Mouse (Mus musculus): ENCODE data around the gene Esr1.

Gene Esr1

GRCm38 (mm10) chr10:4620596-4621504, 9.5 kb downstream of the Esr1 start:
- DNase-seq, result peak; percentile 44

- DNase-seq, result no peak
Measured at GRCm38 (mm10) chr10:4621505-4621815, 10.1 kb downstream of the Esr1 start.

DNA sequence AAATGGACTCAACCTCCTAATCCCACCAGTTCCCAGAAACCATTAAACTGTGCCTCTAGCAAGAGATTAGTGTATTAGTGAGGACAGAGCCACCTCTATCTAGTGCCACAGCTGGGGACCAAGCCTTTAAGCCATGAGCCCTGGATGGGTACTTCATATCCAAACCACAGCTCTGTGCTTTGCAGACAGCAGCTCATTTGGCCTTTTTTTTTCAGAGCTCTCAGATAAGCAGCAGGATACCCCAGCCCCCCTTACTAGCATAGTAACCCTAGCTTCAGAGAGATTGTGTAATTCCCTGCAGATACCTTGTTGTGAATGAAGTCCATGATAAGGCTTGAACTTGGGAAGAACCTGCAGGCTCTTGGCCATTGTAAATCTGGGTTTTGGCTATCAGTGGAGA, 11.9 kb downstream of the Esr1 start:
- no peak for DNase-seq

GRCm38 (mm10) chr10:4624581-4624980, 13.2 kb downstream of the Esr1 start:
- no peak for DNase-seq

DNA sequence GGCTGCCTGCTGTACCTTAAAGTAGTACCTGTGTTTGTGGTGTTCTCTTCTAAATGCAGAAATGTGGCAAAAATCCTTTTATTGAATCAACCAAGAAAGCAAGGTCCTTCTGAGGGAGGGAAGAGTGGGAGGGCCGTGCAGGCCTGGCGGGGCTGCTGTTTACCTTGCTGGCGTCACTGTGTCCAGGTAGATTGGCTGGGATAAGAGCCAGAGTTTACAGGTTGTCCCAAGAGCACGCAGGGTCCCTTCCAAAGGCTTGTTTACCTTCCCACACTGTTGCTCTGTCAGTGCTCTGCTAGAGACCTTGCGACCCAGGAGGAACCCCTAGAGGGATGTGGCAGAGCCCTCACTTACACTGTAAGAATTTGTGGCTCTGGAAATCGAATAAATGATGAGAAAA, 13.9 kb downstream of the Esr1 start:
- no peak for DNase-seq

DNA sequence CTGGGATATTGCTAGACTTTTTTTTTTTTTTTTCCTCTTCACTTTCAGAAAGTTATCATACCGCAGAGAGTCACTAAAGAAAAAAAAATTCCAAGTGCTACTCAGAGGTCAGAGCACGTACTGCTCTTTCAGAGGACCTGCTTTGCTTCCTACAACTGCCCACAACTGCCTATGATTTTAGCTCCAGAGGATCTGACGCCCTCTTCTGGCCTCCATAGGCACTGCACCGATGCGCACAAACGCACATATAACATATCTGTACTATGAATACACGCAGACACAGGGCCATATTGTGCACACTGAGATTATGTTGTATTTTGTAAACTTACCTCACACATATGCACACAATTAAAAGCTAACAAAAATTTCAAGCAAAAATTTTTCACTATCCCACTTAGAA, 15.0 kb downstream of the Esr1 start:
- peak; percentile 31 for DNase-seq

DNA sequence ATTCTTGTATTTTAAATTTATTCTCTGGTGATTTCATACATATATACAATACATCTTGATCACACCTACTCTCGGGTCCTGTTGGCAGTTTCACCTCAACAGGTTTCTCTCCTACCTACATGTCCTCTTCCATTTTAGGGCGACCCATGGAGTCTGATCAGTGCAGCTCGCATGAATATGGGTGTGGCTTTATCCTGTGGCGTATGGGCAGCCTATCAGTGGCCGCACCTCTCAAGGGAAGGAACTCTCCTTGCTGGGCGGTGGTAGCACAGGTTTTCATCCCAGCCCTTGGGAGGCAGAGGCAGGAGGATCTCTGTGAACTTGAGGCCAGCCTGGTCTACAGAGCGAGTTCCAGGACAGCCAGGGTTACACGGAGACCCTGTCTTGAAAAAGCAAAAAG, 15.6 kb downstream of the Esr1 start:
- DNase-seq, result no peak

GRCm38 (mm10) chr10:4627415-4627814, 16.0 kb downstream of the Esr1 start:
- no peak for DNase-seq

DNA sequence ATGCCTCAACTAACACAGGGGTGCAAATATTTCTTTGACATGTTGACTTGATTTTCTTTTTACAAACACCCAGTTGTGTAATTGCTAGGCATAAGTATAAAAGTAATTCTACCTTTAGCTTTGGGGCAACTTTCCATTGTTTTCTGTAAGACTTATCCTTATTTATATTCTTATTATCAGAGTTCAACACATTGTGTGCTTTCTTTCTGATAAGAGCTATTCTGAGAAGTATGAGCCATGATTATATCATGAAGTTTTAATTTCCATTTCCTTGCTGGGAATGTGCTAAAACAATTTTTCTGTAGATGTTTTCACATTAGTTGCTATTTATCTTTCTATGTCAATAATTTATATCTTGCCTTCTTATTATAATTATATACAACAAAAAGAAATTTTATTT, 17.9 kb downstream of the Esr1 start:
- no peak for DNase-seq

GRCm38 (mm10) chr10:4632211-4632704, 20.9 kb downstream of the Esr1 start:
- DNase-seq, result peak; percentile 35

GRCm38 (mm10) chr10:4633287-4634030, 22.1 kb downstream of the Esr1 start:
- DNase-seq, result no peak

- no peak for DNase-seq
Measured at GRCm38 (mm10) chr10:4635740-4636139, 24.3 kb downstream of the Esr1 start.

GRCm38 (mm10) chr10:4646074-4646473, 34.7 kb downstream of the Esr1 start:
- no peak for DNase-seq

DNA sequence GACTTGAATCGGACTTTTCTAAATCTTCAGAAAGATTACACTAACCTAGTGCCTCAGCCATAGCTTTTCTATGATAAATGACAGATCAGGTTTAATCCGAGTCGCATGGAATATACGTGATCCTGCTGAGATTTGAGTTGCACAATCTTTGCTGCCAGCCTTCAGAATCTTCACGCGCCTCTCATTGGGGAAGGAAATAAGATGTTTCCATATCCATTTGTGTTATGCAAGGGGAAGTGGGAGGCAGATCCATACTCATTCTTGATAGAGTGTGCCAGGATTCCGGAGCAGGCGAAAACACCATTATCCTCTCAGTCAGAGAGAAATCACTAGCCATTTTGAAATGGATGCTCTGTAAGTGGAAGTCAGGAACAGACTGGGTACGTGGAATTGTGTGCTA, 35.5 kb downstream of the Esr1 start:
- no peak for DNase-seq

DNA sequence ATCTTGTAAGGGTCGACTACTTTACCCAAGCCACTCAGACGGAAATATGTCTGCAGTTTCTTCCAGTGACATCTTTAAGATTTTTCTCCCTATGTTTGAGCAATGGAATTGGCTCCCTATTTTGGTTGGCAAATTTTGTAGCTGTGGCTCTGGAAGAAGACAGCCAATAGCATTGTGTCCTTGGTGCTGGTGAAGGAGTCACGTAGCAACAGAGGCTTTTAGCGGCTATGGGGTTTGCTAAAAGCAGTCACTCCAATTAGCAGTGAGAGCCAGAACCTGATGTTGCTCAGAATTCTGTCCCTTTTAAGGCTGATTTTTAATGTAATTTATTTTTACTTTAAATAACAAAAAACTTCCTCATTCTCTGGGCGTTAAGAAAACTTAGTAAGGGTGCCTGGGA, 54.0 kb downstream of the Esr1 start:
- DNase-seq, result no peak

DNA sequence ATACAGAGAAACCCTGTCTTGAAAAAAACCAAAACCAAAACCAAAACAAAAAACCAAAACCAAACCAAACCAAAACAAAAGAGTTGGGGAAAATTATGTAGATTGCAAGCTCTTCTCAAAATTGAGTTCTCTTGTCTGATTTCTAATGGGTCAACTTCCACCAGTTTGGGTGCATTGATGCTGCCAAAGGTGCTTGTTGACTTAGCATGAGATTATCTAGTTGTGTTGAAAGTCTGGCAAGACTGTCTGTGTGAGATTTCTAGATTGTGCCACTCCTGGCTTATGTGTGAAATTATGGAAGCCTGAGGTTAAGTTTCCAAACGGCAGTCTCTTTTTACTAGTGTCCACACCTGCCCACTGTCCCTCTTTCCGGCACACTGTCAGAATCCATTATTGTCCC, 55.6 kb downstream of the Esr1 start:
- no peak for DNase-seq

- no peak for DNase-seq
Measured at GRCm38 (mm10) chr10:4670053-4670452, 58.7 kb downstream of the Esr1 start.

DNA sequence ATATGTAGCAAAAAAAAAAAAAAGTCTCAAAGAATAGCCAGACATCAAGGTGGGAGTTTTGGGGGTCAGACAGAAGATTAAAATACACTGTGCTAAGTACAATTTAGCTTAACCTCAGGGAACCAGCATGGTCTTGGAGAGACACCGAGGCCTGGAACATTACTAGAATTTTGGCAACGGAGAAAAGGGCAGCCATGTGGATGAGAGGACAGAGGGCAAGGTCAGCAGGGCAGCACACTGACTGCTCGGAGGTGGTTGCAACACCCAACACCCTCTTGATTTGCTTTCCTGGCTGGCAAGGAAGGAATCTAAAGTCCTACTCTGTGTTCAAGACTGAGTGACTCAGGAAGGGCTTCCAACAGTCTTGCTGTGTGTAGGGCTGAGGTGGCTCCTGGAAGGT, 60.5 kb downstream of the Esr1 start:
- no peak for DNase-seq

DNA sequence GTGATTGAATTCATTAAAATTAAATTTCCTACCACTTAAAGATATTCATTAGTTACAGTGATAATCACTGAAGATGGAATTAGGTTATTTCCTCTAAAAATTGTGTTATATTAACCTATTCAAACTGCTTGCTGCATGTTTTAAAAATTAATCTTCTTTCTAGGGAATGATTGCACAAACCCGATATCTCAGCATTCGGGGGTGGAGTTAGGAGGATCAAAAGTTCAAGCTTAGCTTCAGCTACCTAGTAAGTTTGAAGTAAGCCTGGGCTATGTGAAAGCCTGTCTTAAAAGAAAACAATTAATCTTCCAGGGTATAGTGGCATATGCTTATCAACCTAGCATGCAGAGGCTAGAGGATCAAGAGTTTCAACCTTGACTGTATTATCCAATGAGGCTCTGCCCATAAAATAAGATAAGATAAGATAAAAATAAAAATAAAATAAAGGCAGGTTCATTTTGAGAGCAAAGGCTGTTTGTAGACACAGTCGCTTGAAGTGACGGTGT, 62.0 kb downstream of the Esr1 start:
- no peak for DNase-seq

DNA sequence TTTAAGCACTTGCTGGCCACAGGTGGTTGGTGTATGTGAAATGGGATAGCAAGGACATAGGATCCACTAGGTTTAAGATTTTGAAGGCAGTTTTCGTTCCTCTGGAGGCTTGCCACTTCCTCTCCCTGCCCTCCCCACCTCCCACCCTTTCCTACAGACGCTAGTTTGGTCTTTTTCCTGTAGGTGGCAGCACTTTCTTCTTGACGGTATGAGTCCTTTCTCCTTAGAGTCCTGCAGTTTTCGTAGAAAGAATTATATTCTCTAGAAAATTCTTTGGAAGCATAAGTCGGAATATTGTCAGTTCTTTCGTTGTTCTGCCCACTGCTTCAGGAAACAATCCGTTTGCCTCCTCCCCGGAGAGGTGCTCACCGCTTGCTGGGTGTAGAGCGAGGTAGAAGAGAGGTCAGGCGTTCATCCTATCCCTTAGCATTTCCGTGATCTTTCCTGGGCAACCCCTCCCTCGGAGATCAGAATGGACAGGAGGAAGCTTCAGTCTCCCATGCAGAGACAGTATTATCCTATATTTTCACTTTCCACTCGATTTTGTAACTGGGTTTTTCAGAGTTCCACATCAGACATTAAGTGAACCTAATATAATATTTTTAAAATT, 63.7 kb downstream of the Esr1 start:
- peak; percentile 52 for DNase-seq

DNA sequence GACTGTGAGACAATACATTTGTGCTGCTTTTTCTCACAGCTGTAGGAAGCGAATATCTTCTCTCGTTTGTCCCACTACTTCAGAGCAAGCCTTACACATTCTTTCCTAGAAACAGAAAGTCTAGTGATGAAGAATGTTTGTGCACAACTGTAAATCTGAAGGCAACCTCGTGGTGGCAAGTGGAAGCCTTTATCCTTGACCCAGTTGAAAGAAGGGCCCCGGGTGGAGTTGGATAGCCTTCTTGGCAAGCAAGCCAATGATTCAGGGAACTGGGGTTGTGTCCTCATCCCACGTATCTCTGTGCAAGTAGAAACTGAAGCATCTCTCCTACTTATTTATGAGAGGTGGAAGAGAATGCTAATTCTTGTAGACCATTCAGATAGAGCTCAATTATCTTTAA, 71.7 kb downstream of the Esr1 start:
- DNase-seq, result no peak

DNA sequence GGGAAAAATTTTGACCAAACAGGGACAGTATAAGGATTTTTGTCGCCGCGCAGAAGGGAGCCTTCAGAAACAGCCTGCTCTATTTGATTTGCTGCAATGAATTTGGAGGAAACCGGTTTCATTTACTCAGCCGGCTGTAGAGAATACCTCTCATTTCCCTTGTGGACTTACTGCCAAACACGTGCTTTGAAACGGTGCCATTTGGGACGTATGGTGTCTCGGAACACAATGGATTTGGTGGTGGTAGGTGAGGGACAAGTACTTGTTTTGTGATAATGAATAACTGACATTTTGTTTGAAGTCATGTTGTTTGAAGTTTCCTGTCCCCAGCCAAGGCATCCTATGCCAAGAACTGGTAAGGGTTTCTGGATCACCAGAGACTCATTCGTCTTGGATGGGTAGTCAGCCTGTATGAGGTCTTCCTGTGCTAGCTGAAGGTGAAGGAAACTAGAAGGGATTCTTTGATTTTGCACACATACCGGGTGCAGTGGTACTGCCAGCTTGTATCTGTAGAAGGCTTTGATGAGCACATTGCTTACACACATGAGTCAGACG, 72.4 kb downstream of the Esr1 start:
- no peak for DNase-seq

GRCm38 (mm10) chr10:4694336-4694865, 83.0 kb downstream of the Esr1 start:
- DNase-seq, result no peak
